Mouse (Mus musculus) cerebellum, adult 2 months (tissue): ENCODE measurements around the gene Nt5dc3.

Source experiments
- CTCF ChIP-seq: fragments of 200-500 bp; IDR thresholded peaks from 2 replicates; pipeline ENCODE4 v1.5.1; 2011; ENCODE audit warnings: low read depth, mild to moderate bottlenecking, control low read depth, low read length, moderate library complexity, borderline replicate concordance; ENCODE audit not compliant: insufficient read depth
- POLR2A ChIP-seq: fragments of 200-500 bp; IDR thresholded peaks from 2 replicates; pipeline ENCODE4 v1.6.1; 2011; ENCODE audit warnings: low read length, control low read depth, borderline replicate concordance; ENCODE audit not compliant: insufficient read depth

DNA sequence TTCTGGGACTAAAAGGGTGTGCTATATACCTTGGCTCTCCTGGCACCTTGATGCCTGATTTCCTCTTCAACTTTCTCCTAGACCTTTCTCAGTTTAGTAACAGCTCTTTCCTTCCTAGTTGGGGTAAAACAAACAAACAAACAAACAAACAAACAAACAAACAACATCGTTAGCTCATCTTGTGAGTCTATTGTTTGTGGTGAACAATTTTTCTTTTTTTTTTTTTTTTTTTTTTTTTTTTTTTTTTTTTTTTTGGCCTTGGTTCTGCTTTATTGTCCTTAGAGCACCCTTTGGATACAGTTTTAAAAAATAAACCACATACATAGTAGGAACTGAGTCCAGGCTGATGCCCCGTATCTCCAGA, 47.3 kb upstream of the Nt5dc3 start:
- TF ChIP-seq CTCF (no peak), POLR2A (no peak)
